Mouse (Mus musculus): ENCODE data around the gene Six5. TPM values are rescaled to one million over a fixed set of nuclear protein-coding genes. Genes with fewer than 3 reads are reported as not detected.

The Six5 gene
- polyA plus RNA-seq, 1 experiment: 7.1 TPM

GRCm38 (mm10) chr7:19097863-19098262 lies 3.5 kb downstream of the Six5 start:
- H3K4me1 ChIP-seq (ENCODE audit: control insufficient read depth, insufficient read depth, insufficient read length, low read length): peaks cover 5% of the 10 kb centered on the region; the same call in 1 of the 2 replicates
- no peak overlapping the region for H3K4me3 ChIP-seq (ENCODE audit: insufficient read depth, low read depth, low read length)
- no peak overlapping the region for H3K27ac ChIP-seq (replicated peaks; ENCODE audit: low read depth, low read length)

- Histone ChIP-seq H3K4me3 (ENCODE audit: insufficient read depth, low read depth, low read length) (no peak overlapping the region), H3K27ac (replicated peaks; ENCODE audit: low read depth, low read length) (no peak overlapping the region), H3K4me1 (ENCODE audit: control insufficient read depth, insufficient read depth, insufficient read length, low read length) (peaks cover 5% of the 10 kb centered on the region; the same call in 1 of the 2 replicates)
Observed at GRCm38 (mm10) chr7:19098811-19099210, 4.4 kb downstream of the Six5 start.

GRCm38 (mm10) chr7:19100290-19100689 lies 5.9 kb downstream of the Six5 start:
- Histone ChIP-seq H3K27ac (replicated peaks; ENCODE audit: low read depth, low read length) (no peak overlapping the region), H3K4me1 (ENCODE audit: control insufficient read depth, insufficient read depth, insufficient read length, low read length) (peaks cover 5% of the 10 kb centered on the region; the same call in 1 of the 2 replicates)

GRCm38 (mm10) chr7:19103741-19104140 lies 9.3 kb downstream of the Six5 start:
- Histone ChIP-seq H3K4me1 (ENCODE audit: control insufficient read depth, insufficient read depth, insufficient read length, low read length) (no peaks in the 10 kb centered on the region), H3K27ac (replicated peaks; ENCODE audit: low read depth, low read length) (no peak overlapping the region), H3K4me3 (ENCODE audit: insufficient read depth, low read depth, low read length) (no peak overlapping the region)

More at GRCm38 (mm10) chr7:19100290-19100689, 5.9 kb downstream of the Six5 start:
- H3K4me3 ChIP-seq (ENCODE audit: insufficient read depth, low read depth, low read length): no peak overlapping the region

- H3K27ac ChIP-seq (replicated peaks; ENCODE audit: low read depth, low read length): no peak overlapping the region
- no peak overlapping the region for H3K4me3 ChIP-seq (ENCODE audit: insufficient read depth, low read depth, low read length)
- H3K4me1 ChIP-seq (ENCODE audit: control insufficient read depth, insufficient read depth, insufficient read length, low read length): no peaks in the 10 kb centered on the region
Observed at GRCm38 (mm10) chr7:19104486-19104885, 10.1 kb downstream of the Six5 start.

- Histone ChIP-seq H3K27ac (replicated peaks; ENCODE audit: low read depth, low read length) (no peak overlapping the region), H3K4me3 (ENCODE audit: insufficient read depth, low read depth, low read length) (no peak overlapping the region)
Observed at GRCm38 (mm10) chr7:19107436-19107835, 13.0 kb downstream of the Six5 start.

GRCm38 (mm10) chr7:19109565-19109964 lies 15.2 kb downstream of the Six5 start:
- Histone ChIP-seq H3K27ac (replicated peaks; ENCODE audit: low read depth, low read length) (no peak overlapping the region), H3K4me1 (ENCODE audit: control insufficient read depth, insufficient read depth, insufficient read length, low read length) (no peaks in the 10 kb centered on the region), H3K4me3 (ENCODE audit: insufficient read depth, low read depth, low read length) (no peak overlapping the region)

More at GRCm38 (mm10) chr7:19107436-19107835, 13.0 kb downstream of the Six5 start:
- H3K4me1 ChIP-seq (ENCODE audit: control insufficient read depth, insufficient read depth, insufficient read length, low read length): no peaks in the 10 kb centered on the region

- H3K4me3 ChIP-seq (ENCODE audit: insufficient read depth, low read depth, low read length): no peak within 1 kb of the TSS
- no peak within 1 kb of the TSS for H3K27ac ChIP-seq (replicated peaks; ENCODE audit: low read depth, low read length)
- 0 out of 2 replicates have a peak, but pooled peaks cover 6% of the 10 kb centered on the region for H3K4me1 ChIP-seq (ENCODE audit: control insufficient read depth, insufficient read depth, insufficient read length, low read length)
Observed at GRCm38 (mm10) chr7:19118028-19118771, 23.8 kb downstream of the Six5 start, which contains the start of gene Gm4969. TSS of gene Gm4969 (minus strand) at chr7:19118368.

GRCm38 (mm10) chr7:19119083-19119482 lies 24.7 kb downstream of the Six5 start:
- Histone ChIP-seq H3K27ac (replicated peaks; ENCODE audit: low read depth, low read length) (no peak overlapping the region), H3K4me1 (ENCODE audit: control insufficient read depth, insufficient read depth, insufficient read length, low read length) (0 out of 2 replicates have a peak, but pooled peaks cover 6% of the 10 kb centered on the region), H3K4me3 (ENCODE audit: insufficient read depth, low read depth, low read length) (no peak overlapping the region)

GRCm38 (mm10) chr7:19119631-19120429 lies 25.4 kb downstream of the Six5 start, which contains the start of gene Fbxo46:
TSS of gene Fbxo46 (plus strand) at chr7:19119859.
- peak within 1 kb of the TSS; percentile 89 for H3K4me3 ChIP-seq (ENCODE audit: insufficient read depth, low read depth, low read length)
- 0 out of 2 replicates have a peak, but pooled peaks cover 6% of the 10 kb centered on the region for H3K4me1 ChIP-seq (ENCODE audit: control insufficient read depth, insufficient read depth, insufficient read length, low read length)
- peak within 1 kb of the TSS; percentile 51 for H3K27ac ChIP-seq (replicated peaks; ENCODE audit: low read depth, low read length)

- Histone ChIP-seq H3K4me3 (ENCODE audit: insufficient read depth, low read depth, low read length) (no peak overlapping the region), H3K4me1 (ENCODE audit: control insufficient read depth, insufficient read depth, insufficient read length, low read length) (0 out of 2 replicates have a peak, but pooled peaks cover 6% of the 10 kb centered on the region), H3K27ac (replicated peaks; ENCODE audit: low read depth, low read length) (no peak overlapping the region)
Observed at GRCm38 (mm10) chr7:19121686-19122085, 27.3 kb downstream of the Six5 start.

GRCm38 (mm10) chr7:19124713-19125112 lies 30.3 kb downstream of the Six5 start:
- 0 out of 2 replicates have a peak, but pooled peaks cover 4% of the 10 kb centered on the region for H3K4me1 ChIP-seq (ENCODE audit: control insufficient read depth, insufficient read depth, insufficient read length, low read length)
- no peak overlapping the region for H3K4me3 ChIP-seq (ENCODE audit: insufficient read depth, low read depth, low read length)
- no peak overlapping the region for H3K27ac ChIP-seq (replicated peaks; ENCODE audit: low read depth, low read length)

GRCm38 (mm10) chr7:19127744-19128143 lies 33.4 kb downstream of the Six5 start:
- Histone ChIP-seq H3K4me3 (ENCODE audit: insufficient read depth, low read depth, low read length) (no peak overlapping the region), H3K4me1 (ENCODE audit: control insufficient read depth, insufficient read depth, insufficient read length, low read length) (no peaks in the 10 kb centered on the region), H3K27ac (replicated peaks; ENCODE audit: low read depth, low read length) (no peak overlapping the region)

GRCm38 (mm10) chr7:19129396-19129795 lies 35.0 kb downstream of the Six5 start:
- no peaks in the 10 kb centered on the region for H3K4me1 ChIP-seq (ENCODE audit: control insufficient read depth, insufficient read depth, insufficient read length, low read length)
- H3K27ac ChIP-seq (replicated peaks; ENCODE audit: low read depth, low read length): no peak overlapping the region
- no peak overlapping the region for H3K4me3 ChIP-seq (ENCODE audit: insufficient read depth, low read depth, low read length)

GRCm38 (mm10) chr7:19130657-19131056 lies 36.3 kb downstream of the Six5 start:
- Histone ChIP-seq H3K4me3 (ENCODE audit: insufficient read depth, low read depth, low read length) (peak overlapping the region; percentile 52), H3K27ac (replicated peaks; ENCODE audit: low read depth, low read length) (peak overlapping the region; percentile 88), H3K4me1 (ENCODE audit: control insufficient read depth, insufficient read depth, insufficient read length, low read length) (no peaks in the 10 kb centered on the region)

Measured in brown adipose tissue, adult 24 weeks (tissue).